Mouse (Mus musculus): ENCODE results near the gene Slc25a34.

GRCm38 (mm10) chr4:141596700-141597328 is 26.8 kb downstream of the Slc25a34 start:
- TF ChIP-seq REST (IDR thresholded peaks at IDR 0.05; ENCODE audit: insufficient read depth, insufficient read length) (no peak), MYOD1 (IDR thresholded peaks at IDR 0.05; ENCODE audit: control insufficient read depth in 1 of 3, insufficient read length in 2 of 3, low read depth in 2 of 3) (no peak), MAX (IDR thresholded peaks at IDR 0.05; ENCODE audit: low read depth) (no peak), USF1 (IDR thresholded peaks at IDR 0.05; ENCODE audit: low read depth) (no peak)

Measured in myocyte (in vitro differentiated cells).